Mouse (Mus musculus) embryo, embryonic 10 days (tissue): ENCODE results near the gene Taf1d.
"Not testable (repeated sequence)": the region's sequence is repeated elsewhere in the genome, so short reads cannot be mapped to it uniquely, and the experiment has no call there.

Source experiments
- DNase-seq: peaks from one replicate; pipeline ENCODE4 v3.0.0-alpha.2; 2015; ENCODE audit warnings: low spot score

Taf1d gene

GRCm38 (mm10) chr9:15305503-15306397, at the start of gene Taf1d:
Gene Taf1d (plus strand): TSS chr9:15306214.
- DNase-seq, result peak; percentile 97

- DNase-seq, result no peak
These were observed 49.8 kb upstream of the Taf1d start for GRCm38 (mm10) chr9:15256214-15256613.

GRCm38 (mm10) chr9:15261980-15262379, 44.0 kb upstream of the Taf1d start:
- no peak for DNase-seq

GRCm38 (mm10) chr9:15263487-15263886, 42.5 kb upstream of the Taf1d start:
- no peak for DNase-seq

GRCm38 (mm10) chr9:15273981-15274380, 32.0 kb upstream of the Taf1d start:
- no peak for DNase-seq

GRCm38 (mm10) chr9:15276855-15277254, 29.2 kb upstream of the Taf1d start:
- no peak for DNase-seq

- no peak for DNase-seq
These were observed 27.7 kb upstream of the Taf1d start for GRCm38 (mm10) chr9:15278343-15278742.

GRCm38 (mm10) chr9:15279139-15279648, 26.8 kb upstream of the Taf1d start:
- DNase-seq, result no peak

- DNase-seq, result peak; percentile 97
These were observed 26.1 kb upstream of the Taf1d start, which contains the start of gene Med17 for GRCm38 (mm10) chr9:15279649-15280490. Gene Med17 (minus strand): TSS chr9:15279931.

- DNase-seq, result no peak
These were observed 25.5 kb upstream of the Taf1d start for GRCm38 (mm10) chr9:15280491-15280879.

GRCm38 (mm10) chr9:15285443-15285842, 20.6 kb upstream of the Taf1d start:
- DNase-seq, result no peak

GRCm38 (mm10) chr9:15287846-15288245, 18.2 kb upstream of the Taf1d start:
- DNase-seq, result no peak

GRCm38 (mm10) chr9:15288402-15288801, 17.6 kb upstream of the Taf1d start:
- no peak for DNase-seq

- no peak for DNase-seq
These were observed 16.8 kb upstream of the Taf1d start for GRCm38 (mm10) chr9:15289251-15289650.

GRCm38 (mm10) chr9:15297112-15297511, 8.9 kb upstream of the Taf1d start:
- DNase-seq, result no peak

GRCm38 (mm10) chr9:15298451-15298850, 7.6 kb upstream of the Taf1d start:
- no peak for DNase-seq

- no peak for DNase-seq
These were observed 6.0 kb upstream of the Taf1d start for GRCm38 (mm10) chr9:15300056-15300455.

- peak; percentile 52 for DNase-seq
These were observed 4.6 kb upstream of the Taf1d start for GRCm38 (mm10) chr9:15301399-15301798.

- DNase-seq, result not testable (repeated sequence)
These were observed 4.0 kb upstream of the Taf1d start for GRCm38 (mm10) chr9:15302006-15302405.

- DNase-seq, result no peak
These were observed 3.1 kb upstream of the Taf1d start for GRCm38 (mm10) chr9:15302881-15303280.

GRCm38 (mm10) chr9:15306398-15307119, 545 bp downstream of the Taf1d start, which contains the start of gene 4931406C07Rik:
Gene 4931406C07Rik (minus strand): TSS chr9:15306448.
- DNase-seq, result peak; percentile 66

GRCm38 (mm10) chr9:15307257-15307656, 1.2 kb downstream of the Taf1d start:
- DNase-seq, result no peak
